Mouse (Mus musculus): ENCODE results near the gene Cacnb4.

DNA sequence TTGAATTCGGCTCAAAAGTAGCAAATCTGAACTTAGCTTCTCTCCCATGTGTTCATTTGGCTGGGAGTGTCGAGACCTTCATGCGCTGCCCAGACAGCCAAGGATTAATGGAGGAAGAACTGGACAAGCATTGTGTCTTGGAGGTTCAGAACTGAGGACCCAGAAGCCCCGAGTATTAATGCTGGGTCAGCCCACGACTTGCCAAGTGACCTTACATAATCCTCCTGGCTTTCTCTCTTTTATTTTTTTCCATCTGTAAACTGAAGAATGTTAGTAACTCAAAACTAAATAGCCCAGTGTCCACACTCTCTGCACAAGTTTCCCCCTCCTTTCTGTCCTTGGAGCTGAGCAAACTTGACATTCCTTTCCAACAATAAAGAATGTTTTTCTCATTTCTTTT, 95.9 kb downstream of the Cacnb4 start:
- TF ChIP-seq CTCF (IDR thresholded peaks at IDR 0.05; ENCODE audit: insufficient read depth, low read length) (no peak), POLR2A (IDR thresholded peaks at IDR 0.05; ENCODE audit: borderline replicate concordance, extremely low read depth, low read depth, low read length) (no peak)
